Mouse (Mus musculus) heart, postnatal 4 days (tissue): ENCODE measurements around the gene Rbfox1. TPM values are rescaled to one million over a fixed set of nuclear protein-coding genes. Genes with fewer than 3 reads are reported as not detected.

Experiments
- DNase-seq: peaks from one replicate; pipeline ENCODE4 v3.0.0; 2021
- total RNA-seq, 2 experiments: library from RNA; stranded (reverse); gene quantifications; 2 replicates each; pipeline ENCODE4 v1.2.3; 2021

Rbfox1 gene
- total RNA-seq, 2 experiments from 2014 or later, result 22.3 to 24.5 TPM

GRCm38 (mm10) chr16:6232966-6233365, 347.8 kb downstream of the Rbfox1 start:
- DNase-seq, result no peak

GRCm38 (mm10) chr16:6241393-6241792, 356.2 kb downstream of the Rbfox1 start:
- no peak for DNase-seq

GRCm38 (mm10) chr16:6242468-6242867, 357.3 kb downstream of the Rbfox1 start:
- DNase-seq, result no peak

- DNase-seq, result no peak
Measured at GRCm38 (mm10) chr16:6247569-6247968, 362.4 kb downstream of the Rbfox1 start.

GRCm38 (mm10) chr16:6264557-6264956, 379.4 kb downstream of the Rbfox1 start:
- no peak for DNase-seq

- DNase-seq, result no peak
Measured at GRCm38 (mm10) chr16:6265610-6266009, 380.5 kb downstream of the Rbfox1 start.

GRCm38 (mm10) chr16:6271596-6272370, 386.6 kb downstream of the Rbfox1 start:
- no peak for DNase-seq

- DNase-seq, result no peak
Measured at GRCm38 (mm10) chr16:6283496-6283895, 398.3 kb downstream of the Rbfox1 start.

- no peak for DNase-seq
Measured at GRCm38 (mm10) chr16:6284317-6284716, 399.2 kb downstream of the Rbfox1 start.

- no peak for DNase-seq
Measured at GRCm38 (mm10) chr16:6287699-6288098, 402.5 kb downstream of the Rbfox1 start.

- DNase-seq, result no peak
Measured at GRCm38 (mm10) chr16:6300112-6300511, 415.0 kb downstream of the Rbfox1 start.

GRCm38 (mm10) chr16:6303082-6303481, 417.9 kb downstream of the Rbfox1 start:
- DNase-seq, result no peak

- no peak for DNase-seq
Measured at GRCm38 (mm10) chr16:6309940-6310339, 424.8 kb downstream of the Rbfox1 start.

GRCm38 (mm10) chr16:6310744-6311678, 425.9 kb downstream of the Rbfox1 start:
- no peak for DNase-seq

- no peak for DNase-seq
Measured at GRCm38 (mm10) chr16:6313689-6314088, 428.5 kb downstream of the Rbfox1 start.

- no peak for DNase-seq
Measured at GRCm38 (mm10) chr16:6324832-6325231, 439.7 kb downstream of the Rbfox1 start.

- no peak for DNase-seq
Measured at GRCm38 (mm10) chr16:6331400-6331939, 446.3 kb downstream of the Rbfox1 start.

- DNase-seq, result no peak
Measured at GRCm38 (mm10) chr16:6333273-6333672, 448.1 kb downstream of the Rbfox1 start.

- DNase-seq, result no peak
Measured at GRCm38 (mm10) chr16:6348103-6348502, 462.9 kb downstream of the Rbfox1 start.

GRCm38 (mm10) chr16:6348581-6349241, 463.6 kb downstream of the Rbfox1 start:
- peak; percentile 13 for DNase-seq

GRCm38 (mm10) chr16:6349381-6349780, 464.2 kb downstream of the Rbfox1 start:
- no peak for DNase-seq

- no peak for DNase-seq
Measured at GRCm38 (mm10) chr16:6350256-6350655, 465.1 kb downstream of the Rbfox1 start.

- no peak for DNase-seq
Measured at GRCm38 (mm10) chr16:6353191-6353590, 468.0 kb downstream of the Rbfox1 start.
